Mouse (Mus musculus) limb, embryonic 12.5 days (tissue): ENCODE results near the gene Rnf168. TPM values are rescaled to one million over a fixed set of nuclear protein-coding genes. Genes with fewer than 3 reads are reported as not detected.

Experiments
- ATAC-seq: fragments of 200-750 bp; cut with Nextera tagmentation; 2 replicates; pipeline ENCODE4 v1.8.0; 2017; ENCODE audit warnings: low read depth, moderate TSS enrichment; ENCODE audit not compliant: insufficient number of reproducible peaks, insufficient read depth, low FRiP score, low TSS enrichment
- H3K27ac ChIP-seq: fragments of 300-500 bp; sonication (generic); 2 replicates; pipeline ENCODE4 v1.5.1; 2016; ENCODE audit warnings: mild to moderate bottlenecking, moderate library complexity
- H3K27me3 ChIP-seq: fragments of 300-500 bp; sonication (generic); 2 replicates; pipeline ENCODE4 v1.6.1; 2016; ENCODE audit warnings: mild to moderate bottlenecking, moderate library complexity
- H3K36me3 ChIP-seq: fragments of 300-500 bp; sonication (generic); 2 replicates; pipeline ENCODE4 v1.6.1; 2016; ENCODE audit warnings: mild to moderate bottlenecking, moderate library complexity
- H3K4me1 ChIP-seq: fragments of 300-500 bp; sonication (generic); replicated peaks from 2 replicates; pipeline ENCODE4 v1.6.1; 2016
- H3K4me2 ChIP-seq: fragments of 300-500 bp; sonication (generic); 2 replicates; pipeline ENCODE4 v1.6.1; 2016; ENCODE audit warnings: mild to moderate bottlenecking, moderate library complexity
- H3K4me3 ChIP-seq: fragments of 300-500 bp; sonication (generic); replicated peaks from 2 replicates; pipeline ENCODE4 v1.5.1; 2016; ENCODE audit warnings: mild to moderate bottlenecking
- H3K9ac ChIP-seq: fragments of 300-500 bp; sonication (generic); replicated peaks from 2 replicates; pipeline ENCODE4 v1.6.1; 2016; ENCODE audit warnings: mild to moderate bottlenecking, moderate library complexity
- H3K9me3 ChIP-seq: fragments of 300-500 bp; sonication (generic); 2 replicates; pipeline ENCODE4 v1.6.1; 2016; ENCODE audit warnings: mild to moderate bottlenecking, moderate library complexity
- WGBS: fragments of 180-500 bp; shearing (Covaris S2); methylation state at CpG from one replicate; pipeline ENCODE4 v1.1.7; 2016; 5-methylcytosine and 5-hydroxymethylcytosine counted together
- microRNA counts: library from miRNA; unstranded; fragments of <30 nt; microRNA quantifications from one replicate; lab custom pipeline; 2017
- microRNA-seq: library from miRNA; unstranded; fragments of <30 nt; microRNA quantifications from one replicate; pipeline ENCODE4, GENCODE M21; 2017
- polyA plus RNA-seq: library from polyadenylated mRNA; unstranded; fragments of >200 nt; fragmentation: Nextera tagmentation; extraction: Ambion mirVana; gene quantifications from 2 replicates; pipeline ENCODE4 v1.2.1, GENCODE M21; 2016

Gene Rnf168
- polyA plus RNA-seq, 1 experiment from 2014 or later = 35.7 TPM

- Histone ChIP-seq H3K4me1 (no peaks in the 10 kb centered on the region), H3K4me3 (no peak overlapping the region), H3K36me3 (peaks cover 31% of the 10 kb centered on the region), H3K27me3 (no peaks in the 10 kb centered on the region), H3K27ac (no peak overlapping the region), H3K9me3 (no peaks in the 10 kb centered on the region; the same call in 1 of the 2 replicates), H3K9ac (no peak overlapping the region), H3K4me2 (no peak overlapping the region)
- 89% methylated on average over 3 of the region's 3 CpGs for WGBS
- no peak for ATAC-seq
Measured at GRCm38 (mm10) chr16:32350776-32351175, 73.5 kb downstream of the Rnf168 start.

MicroRNAs encoded within 50 kb of the gene (microRNA counts, 519-probe panel; counts per million panel counts)
- microRNA mmu-miR-1946a (lab: Ali Mortazavi, UCI) = not detected

Small RNA genes within 50 kb of the gene (microRNA-seq; reads per million reads assigned to microRNA genes)
- not detected for gene Mir1946a

Other genes with a start within 250 kb of the Rnf168 start
- 37.9 and 38.0 TPM in 2 replicates for gene Pak2, start 198.1 kb upstream of the Rnf168 start, polyA plus RNA-seq
- gene Pigx, start 177.7 kb upstream of the Rnf168 start, polyA plus RNA-seq = 120 and 124 TPM in 2 replicates
- 34.1 and 35.9 TPM in 2 replicates for gene Cep19, start 177.7 kb upstream of the Rnf168 start, polyA plus RNA-seq
- gene Nrros, start 111.9 kb upstream of the Rnf168 start, polyA plus RNA-seq = 9.4 and 9.9 TPM in 2 replicates
- gene Bex6, start 97.6 kb upstream of the Rnf168 start, polyA plus RNA-seq = not detected in 2 replicates
- gene Fbxo45, start 30.3 kb upstream of the Rnf168 start, polyA plus RNA-seq = 20.1 and 23.9 TPM in 2 replicates
- gene Wdr53, start 30.2 kb upstream of the Rnf168 start, polyA plus RNA-seq = 18.4 and 19.0 TPM in 2 replicates
- not detected in 2 replicates for gene Smco1, start 6.0 kb upstream of the Rnf168 start, polyA plus RNA-seq
- 34.6 and 34.8 TPM in 2 replicates for gene Ubxn7, start 54.8 kb downstream of the Rnf168 start, polyA plus RNA-seq
- not detected in 2 replicates for gene Tm4sf19, start 123.0 kb downstream of the Rnf168 start, polyA plus RNA-seq
- gene Tctex1d2, start 142.2 kb downstream of the Rnf168 start, polyA plus RNA-seq = 31.4 and 31.9 TPM in 2 replicates
- 35.2 and 37.4 TPM in 2 replicates for gene Pcyt1a, start 153.5 kb downstream of the Rnf168 start, polyA plus RNA-seq
- 0.31 and 0.38 TPM in 2 replicates for gene Slc51a, start 210.4 kb downstream of the Rnf168 start, polyA plus RNA-seq
- not detected in 2 replicates for gene Zdhhc19, start 218.8 kb downstream of the Rnf168 start, polyA plus RNA-seq